Mouse (Mus musculus) neural tube, embryonic 10.5 days (tissue): ENCODE results near the gene Erp44.

Source experiments
- DNase-seq: peaks from one replicate; pipeline ENCODE4 v3.0.0-alpha.2; 2017; ENCODE audit warnings: low spot score; ENCODE audit errors: extremely low spot score

Gene Erp44

GRCm38 (mm10) chr4:48239046-48239445 lies 40.3 kb downstream of the Erp44 start:
- no peak for DNase-seq

GRCm38 (mm10) chr4:48236721-48237120 lies 42.6 kb downstream of the Erp44 start:
- no peak for DNase-seq

- no peak for DNase-seq
Observed at GRCm38 (mm10) chr4:48226800-48227199, 52.6 kb downstream of the Erp44 start.

GRCm38 (mm10) chr4:48225604-48226003 lies 53.8 kb downstream of the Erp44 start:
- no peak for DNase-seq

- peak; percentile 53 for DNase-seq
Observed at GRCm38 (mm10) chr4:48225173-48225572, 54.2 kb downstream of the Erp44 start.

- no peak for DNase-seq
Observed at GRCm38 (mm10) chr4:48203564-48203963, 75.8 kb downstream of the Erp44 start.

- DNase-seq: no peak
Observed at GRCm38 (mm10) chr4:48198447-48198846, 80.9 kb downstream of the Erp44 start.

GRCm38 (mm10) chr4:48197925-48198324 lies 81.4 kb downstream of the Erp44 start:
- DNase-seq: no peak

GRCm38 (mm10) chr4:48182115-48182806 lies 97.1 kb downstream of the Erp44 start:
- DNase-seq: no peak

- no peak for DNase-seq
Observed at GRCm38 (mm10) chr4:48181366-48181765, 98.0 kb downstream of the Erp44 start.

GRCm38 (mm10) chr4:48180922-48181321 lies 98.4 kb downstream of the Erp44 start:
- no peak for DNase-seq

- DNase-seq: no peak
Observed at GRCm38 (mm10) chr4:48175666-48176065, 103.7 kb downstream of the Erp44 start.

GRCm38 (mm10) chr4:48163851-48164250 lies 115.5 kb downstream of the Erp44 start:
- DNase-seq: no peak

GRCm38 (mm10) chr4:48160386-48160785 lies 119.0 kb downstream of the Erp44 start:
- no peak for DNase-seq

GRCm38 (mm10) chr4:48155864-48156263 lies 123.5 kb downstream of the Erp44 start:
- DNase-seq: no peak

- DNase-seq: no peak
Observed at GRCm38 (mm10) chr4:48153229-48153628, 126.1 kb downstream of the Erp44 start.

- no peak for DNase-seq
Observed at GRCm38 (mm10) chr4:48149492-48149891, 129.9 kb downstream of the Erp44 start.
